Mouse (Mus musculus): ENCODE data around the gene Vat1. TPM values are rescaled to one million over a fixed set of nuclear protein-coding genes. Genes with fewer than 3 reads are reported as not detected.
A peak's percentile ranks its signal among the peaks of the same experiment; 100 is the strongest.
"Not testable (repeated sequence)": the region's sequence is repeated elsewhere in the genome, so short reads cannot be mapped to it uniquely, and the experiment has no call there.

The Vat1 gene
- polyA plus RNA-seq, 1 experiment from 2014 or later, result 31.6 TPM

DNA sequence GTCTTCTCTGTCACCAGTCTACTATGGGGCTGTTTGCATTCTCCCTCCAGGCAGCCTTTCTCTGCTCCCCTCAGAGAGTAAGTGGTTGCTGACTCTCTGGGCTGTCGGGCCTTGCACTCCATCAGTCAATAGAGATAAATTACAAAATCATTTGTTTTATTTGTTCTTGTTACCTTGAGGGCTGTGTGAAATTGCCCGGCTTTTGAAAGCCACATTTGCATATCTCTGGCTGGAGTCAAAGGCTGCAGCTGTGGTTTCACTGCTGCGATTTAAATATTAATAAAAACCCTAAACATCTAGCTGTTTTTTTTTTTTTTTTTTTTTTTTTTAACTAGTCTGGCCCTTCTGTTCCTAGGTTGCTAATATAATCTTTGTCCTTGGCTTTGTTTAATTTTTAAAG lies 17.8 kb upstream of the Vat1 start:
- ATAC-seq (ENCODE audit: insufficient number of reproducible peaks, insufficient read depth, low FRiP score, low read depth), result no peak
- Histone ChIP-seq H3K4me1 (ENCODE audit: control insufficient read depth in 2 of 2, insufficient read depth in 2 of 2, low read length in 2 of 2) (peaks cover 34 to 37% of the 10 kb centered on the region in 2 experiments), H3K4me2 (ENCODE audit: low read length) (no peak overlapping the region), H3K27me3 (ENCODE audit: control insufficient read depth, insufficient read depth, low read length) (no peaks in the 10 kb centered on the region), H3K27ac (replicated peaks in 1 of 2; ENCODE audit: control insufficient read depth in 1 of 2, insufficient read depth in 1 of 2, low read depth in 2 of 2, low read length in 2 of 2) (no peak overlapping the region), H3K9ac (ENCODE audit: low read length) (no peak overlapping the region), H3K36me3 (ENCODE audit: control insufficient read depth, insufficient read depth, low read length) (peaks cover 11% of the 10 kb centered on the region), H3K4me3 (ENCODE audit: control insufficient read depth in 1 of 2, insufficient read depth in 1 of 2, low read depth in 1 of 2, low read length in 2 of 2) (no peak overlapping the region), H3K9me3 (ENCODE audit: control insufficient read depth, low read length) (no peaks in the 10 kb centered on the region)
- WGBS, result 45% methylated on average over 3 of the region's 3 CpGs

DNA sequence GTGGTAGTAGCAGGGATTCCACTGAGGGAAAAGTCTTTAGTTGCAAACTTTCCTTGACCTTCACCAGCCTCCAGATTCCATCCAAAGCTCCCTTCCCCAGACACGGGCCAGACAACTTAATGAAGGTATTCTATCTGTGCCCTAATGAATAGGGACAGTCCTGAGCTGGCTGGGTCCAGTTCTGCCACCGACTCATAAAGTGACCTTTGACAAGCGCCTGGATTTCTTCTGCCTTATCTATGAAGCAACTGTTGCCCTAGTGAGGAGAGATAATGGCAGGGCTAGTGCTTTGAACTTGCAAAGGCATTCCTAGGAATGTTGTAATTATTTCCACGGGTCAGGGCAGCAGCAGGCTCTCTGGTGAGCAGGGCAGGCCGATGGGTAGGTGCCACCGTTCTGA lies 14.9 kb upstream of the Vat1 start:
- peak; percentile 72 for ATAC-seq (ENCODE audit: insufficient number of reproducible peaks, insufficient read depth, low FRiP score, low read depth)
- Histone ChIP-seq H3K4me1 (ENCODE audit: control insufficient read depth in 2 of 2, insufficient read depth in 2 of 2, low read length in 2 of 2) (peaks cover 32 to 34% of the 10 kb centered on the region in 2 experiments), H3K4me3 (ENCODE audit: control insufficient read depth in 1 of 2, insufficient read depth in 1 of 2, low read depth in 1 of 2, low read length in 2 of 2) (no peak overlapping the region), H3K4me2 (ENCODE audit: low read length) (no peak overlapping the region), H3K9ac (ENCODE audit: low read length) (no peak overlapping the region), H3K36me3 (ENCODE audit: control insufficient read depth, insufficient read depth, low read length) (no peaks in the 10 kb centered on the region), H3K9me3 (ENCODE audit: control insufficient read depth, low read length) (no peaks in the 10 kb centered on the region), H3K27me3 (ENCODE audit: control insufficient read depth, insufficient read depth, low read length) (no peaks in the 10 kb centered on the region), H3K27ac (replicated peaks in 1 of 2; ENCODE audit: control insufficient read depth in 1 of 2, insufficient read depth in 1 of 2, low read depth in 2 of 2, low read length in 2 of 2) (peak overlapping the region; percentile 44 to 68)
- WGBS, result 4% methylated on average over 6 of the region's 6 CpGs

DNA sequence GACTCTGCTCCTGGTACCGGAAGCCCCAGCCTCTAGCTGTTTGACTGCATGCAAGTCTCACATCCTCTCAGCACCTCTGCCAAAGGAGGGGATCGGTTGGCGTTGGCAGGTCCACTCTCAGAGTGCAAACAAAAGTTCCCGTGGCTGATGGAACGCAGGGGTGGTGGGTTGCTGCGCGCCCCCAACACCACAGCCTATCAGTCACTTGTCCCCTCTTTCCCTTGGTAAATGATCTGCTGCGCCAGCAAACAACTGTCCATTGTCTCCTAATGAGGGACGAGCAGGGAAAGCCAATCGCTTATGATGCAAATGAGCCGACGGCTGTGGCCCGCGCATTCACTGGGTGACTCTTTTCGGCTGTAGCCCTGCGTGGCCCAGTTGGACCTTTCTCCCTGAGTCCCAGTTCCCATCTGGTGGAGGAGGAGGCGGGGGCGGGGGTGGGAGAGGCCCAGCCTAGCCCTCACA lies 13.2 kb upstream of the Vat1 start:
- no peak overlapping the region for H3K27ac ChIP-seq (replicated peaks in 1 of 2; ENCODE audit: control insufficient read depth in 1 of 2, insufficient read depth in 1 of 2, low read depth in 2 of 2, low read length in 2 of 2)

DNA sequence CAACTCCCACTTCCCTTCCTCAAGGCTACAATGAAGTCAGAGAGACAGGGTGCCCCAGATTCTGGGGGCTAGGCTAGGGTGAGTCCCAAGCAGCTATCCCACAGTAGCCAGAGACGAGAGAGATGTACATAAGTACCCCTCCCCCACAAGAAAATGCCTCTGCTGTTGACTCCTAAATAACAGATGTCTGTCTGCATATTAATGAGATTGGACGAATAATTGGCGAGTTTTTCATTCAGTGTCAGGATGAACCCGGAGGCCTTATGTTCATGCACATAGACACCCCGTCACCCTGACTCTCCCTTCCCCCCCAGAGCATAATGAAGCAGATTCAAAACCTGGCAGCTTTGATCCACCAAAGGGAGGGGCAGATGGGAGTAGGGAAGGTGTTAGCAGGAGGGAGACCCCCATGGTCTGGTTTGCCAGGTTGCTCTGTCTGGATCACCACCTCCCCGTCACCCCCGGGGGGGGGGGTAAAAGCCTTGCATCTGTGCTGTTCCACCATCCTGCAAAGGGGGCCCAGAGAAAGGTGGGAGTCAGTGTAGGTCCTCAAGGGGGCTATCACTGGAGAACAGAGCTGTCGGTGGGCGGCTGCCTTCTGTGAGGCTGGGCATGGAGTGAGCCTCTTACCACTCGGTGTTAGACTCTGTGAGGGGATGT lies 11.7 kb upstream of the Vat1 start:
- no peaks in the 10 kb centered on the region for H3K9me3 ChIP-seq (ENCODE audit: control insufficient read depth, low read length)
- no peak overlapping the region for H3K9ac ChIP-seq (ENCODE audit: low read length)
- ATAC-seq (ENCODE audit: insufficient number of reproducible peaks, insufficient read depth, low FRiP score, low read depth), result no peak
- H3K36me3 ChIP-seq (ENCODE audit: control insufficient read depth, insufficient read depth, low read length), result no peaks in the 10 kb centered on the region
- H3K4me3 ChIP-seq (ENCODE audit: control insufficient read depth in 1 of 2, insufficient read depth in 1 of 2, low read depth in 1 of 2, low read length in 2 of 2), result no peak overlapping the region
- H3K4me1 ChIP-seq (ENCODE audit: control insufficient read depth in 2 of 2, insufficient read depth in 2 of 2, low read length in 2 of 2), result peaks cover 26 to 28% of the 10 kb centered on the region in 2 experiments
- WGBS, result 74% methylated on average over 10 of the region's 10 CpGs
- H3K27ac ChIP-seq (replicated peaks in 1 of 2; ENCODE audit: control insufficient read depth in 1 of 2, insufficient read depth in 1 of 2, low read depth in 2 of 2, low read length in 2 of 2), result no peak overlapping the region
- no peaks in the 10 kb centered on the region for H3K27me3 ChIP-seq (ENCODE audit: control insufficient read depth, insufficient read depth, low read length)
- H3K4me2 ChIP-seq (ENCODE audit: low read length), result no peak overlapping the region

More for the DNA sequence above, 13.2 kb upstream of the Vat1 start:
- no peak for ATAC-seq (ENCODE audit: insufficient number of reproducible peaks, insufficient read depth, low FRiP score, low read depth)
- Histone ChIP-seq H3K9me3 (ENCODE audit: control insufficient read depth, low read length) (no peaks in the 10 kb centered on the region), H3K4me3 (ENCODE audit: control insufficient read depth in 1 of 2, insufficient read depth in 1 of 2, low read depth in 1 of 2, low read length in 2 of 2) (peak overlapping the region; percentile 9 to 18; a peak in 3 of 4 replicates), H3K9ac (ENCODE audit: low read length) (peak overlapping the region; percentile 25; the same call in 1 of the 2 replicates), H3K36me3 (ENCODE audit: control insufficient read depth, insufficient read depth, low read length) (no peaks in the 10 kb centered on the region), H3K4me2 (ENCODE audit: low read length) (peak overlapping the region; percentile 52), H3K4me1 (ENCODE audit: control insufficient read depth in 2 of 2, insufficient read depth in 2 of 2, low read length in 2 of 2) (peaks cover 26 to 28% of the 10 kb centered on the region in 2 experiments), H3K27me3 (ENCODE audit: control insufficient read depth, insufficient read depth, low read length) (no peaks in the 10 kb centered on the region)
- WGBS, result 10% methylated on average over 18 of the region's 18 CpGs

DNA sequence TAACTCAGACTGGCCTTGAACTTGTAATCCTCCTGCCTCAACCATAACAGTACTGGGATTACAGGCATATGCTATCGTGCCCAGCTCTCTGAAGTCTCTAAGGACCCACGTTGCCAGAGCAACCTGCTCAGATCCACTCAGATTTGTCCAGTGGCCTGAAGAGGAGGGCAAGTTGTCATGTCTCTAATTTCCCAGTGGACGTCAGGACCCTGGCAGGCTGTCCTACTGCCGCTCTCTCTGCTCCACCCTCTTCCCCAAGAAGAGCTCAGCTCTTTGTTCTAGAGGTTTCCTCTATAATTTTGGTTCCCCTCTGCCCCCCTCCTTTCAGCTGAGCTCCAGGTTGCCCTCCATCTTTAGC lies 11.1 kb upstream of the Vat1 start:
- Histone ChIP-seq H3K4me3 (ENCODE audit: control insufficient read depth in 1 of 2, insufficient read depth in 1 of 2, low read depth in 1 of 2, low read length in 2 of 2) (no peak overlapping the region), H3K36me3 (ENCODE audit: control insufficient read depth, insufficient read depth, low read length) (no peaks in the 10 kb centered on the region), H3K4me2 (ENCODE audit: low read length) (no peak overlapping the region), H3K4me1 (ENCODE audit: control insufficient read depth in 2 of 2, insufficient read depth in 2 of 2, low read length in 2 of 2) (peaks cover 28% of the 10 kb centered on the region in 2 experiments), H3K27me3 (ENCODE audit: control insufficient read depth, insufficient read depth, low read length) (no peaks in the 10 kb centered on the region), H3K9me3 (ENCODE audit: control insufficient read depth, low read length) (no peaks in the 10 kb centered on the region), H3K9ac (ENCODE audit: low read length) (no peak overlapping the region), H3K27ac (replicated peaks in 1 of 2; ENCODE audit: control insufficient read depth in 1 of 2, insufficient read depth in 1 of 2, low read depth in 2 of 2, low read length in 2 of 2) (no peak overlapping the region)
- no peak for ATAC-seq (ENCODE audit: insufficient number of reproducible peaks, insufficient read depth, low FRiP score, low read depth)
- WGBS, result 55% methylated on average over 4 of the region's 4 CpGs

DNA sequence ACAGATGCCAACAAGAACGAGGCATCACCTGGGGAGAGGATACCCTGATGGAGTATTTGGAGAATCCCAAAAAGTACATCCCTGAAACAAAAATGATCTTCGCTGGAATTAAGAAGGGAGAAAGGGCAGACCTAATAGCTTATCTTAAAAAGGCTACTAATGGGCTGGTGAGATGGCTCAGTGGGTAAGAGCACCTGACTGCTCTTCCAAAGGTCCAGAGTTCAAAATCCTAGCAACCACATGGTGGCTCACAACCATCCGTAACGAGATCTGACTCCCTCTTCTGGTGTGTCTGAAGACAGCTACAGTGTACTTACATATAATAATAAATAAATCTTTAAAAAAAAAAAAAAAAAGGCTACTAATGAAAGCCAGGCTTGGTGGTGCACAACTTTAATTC lies 10.3 kb upstream of the Vat1 start:
- WGBS, result 76% methylated on average over 4 of the region's 4 CpGs
- H3K4me3 ChIP-seq (ENCODE audit: control insufficient read depth in 1 of 2, insufficient read depth in 1 of 2, low read depth in 1 of 2, low read length in 2 of 2); H3K9ac ChIP-seq (ENCODE audit: low read length); H3K4me2 ChIP-seq (ENCODE audit: low read length); H3K27ac ChIP-seq (replicated peaks in 1 of 2; ENCODE audit: control insufficient read depth in 1 of 2, insufficient read depth in 1 of 2, low read depth in 2 of 2, low read length in 2 of 2); H3K36me3 ChIP-seq (ENCODE audit: control insufficient read depth, insufficient read depth, low read length); ATAC-seq (ENCODE audit: insufficient number of reproducible peaks, insufficient read depth, low FRiP score, low read depth); H3K27me3 ChIP-seq (ENCODE audit: control insufficient read depth, insufficient read depth, low read length); H3K9me3 ChIP-seq (ENCODE audit: control insufficient read depth, low read length): not testable (repeated sequence)
- peaks cover 24 to 29% of the 10 kb centered on the region in 2 experiments for H3K4me1 ChIP-seq (ENCODE audit: control insufficient read depth in 2 of 2, insufficient read depth in 2 of 2, low read length in 2 of 2)

DNA sequence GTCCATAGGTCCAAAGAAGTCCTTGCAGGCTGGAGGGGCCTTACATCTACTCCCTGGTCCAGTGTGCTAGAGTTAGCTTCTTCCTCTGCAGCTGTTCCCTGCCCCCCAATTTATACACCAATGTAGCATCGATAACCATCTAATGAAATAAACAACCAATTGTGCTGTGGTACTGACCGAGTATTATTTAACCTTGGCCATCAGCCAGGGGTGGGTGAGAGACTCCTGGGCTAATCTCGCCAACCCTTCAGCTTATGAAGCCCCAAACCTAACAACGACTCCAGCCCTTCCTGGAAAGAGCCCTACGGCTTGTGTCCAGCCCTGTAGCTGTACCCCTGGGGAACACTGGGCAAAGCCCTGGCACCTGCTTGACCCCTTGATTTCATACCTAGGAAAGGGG lies 8.3 kb upstream of the Vat1 start:
- Histone ChIP-seq H3K36me3 (ENCODE audit: control insufficient read depth, insufficient read depth, low read length) (no peaks in the 10 kb centered on the region), H3K27ac (replicated peaks in 1 of 2; ENCODE audit: control insufficient read depth in 1 of 2, insufficient read depth in 1 of 2, low read depth in 2 of 2, low read length in 2 of 2) (no peak overlapping the region), H3K27me3 (ENCODE audit: control insufficient read depth, insufficient read depth, low read length) (no peaks in the 10 kb centered on the region), H3K4me2 (ENCODE audit: low read length) (no peak overlapping the region), H3K9ac (ENCODE audit: low read length) (no peak overlapping the region), H3K9me3 (ENCODE audit: control insufficient read depth, low read length) (no peaks in the 10 kb centered on the region), H3K4me1 (ENCODE audit: control insufficient read depth in 2 of 2, insufficient read depth in 2 of 2, low read length in 2 of 2) (peaks cover 6 to 14% of the 10 kb centered on the region in 2 experiments), H3K4me3 (ENCODE audit: control insufficient read depth in 1 of 2, insufficient read depth in 1 of 2, low read depth in 1 of 2, low read length in 2 of 2) (no peak overlapping the region)
- ATAC-seq (ENCODE audit: insufficient number of reproducible peaks, insufficient read depth, low FRiP score, low read depth), result no peak
- WGBS, result 57% methylated on average over 5 of the region's 5 CpGs

DNA sequence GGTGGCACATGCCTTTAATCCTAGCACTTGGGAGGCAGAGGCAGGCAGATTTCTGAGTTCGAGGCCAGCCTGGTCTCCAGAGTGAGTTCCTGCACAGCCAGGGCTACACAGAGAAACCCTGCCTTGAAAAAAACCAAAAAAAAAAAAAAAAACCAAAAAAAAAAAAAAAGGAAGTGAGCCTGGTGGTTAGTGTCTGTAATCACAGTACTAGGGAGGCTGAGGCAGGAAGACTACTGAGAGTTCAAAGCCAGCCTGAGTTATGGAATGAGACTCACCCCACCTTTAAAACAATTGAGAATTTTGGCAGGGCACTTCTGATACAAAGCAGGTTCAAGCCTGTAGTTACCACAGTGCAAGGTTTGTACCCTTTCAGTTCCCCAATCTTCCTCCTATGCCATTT lies 7.7 kb upstream of the Vat1 start:
- not testable (repeated sequence) for H3K27ac ChIP-seq (replicated peaks in 1 of 2; ENCODE audit: control insufficient read depth in 1 of 2, insufficient read depth in 1 of 2, low read depth in 2 of 2, low read length in 2 of 2); H3K4me3 ChIP-seq (ENCODE audit: control insufficient read depth in 1 of 2, insufficient read depth in 1 of 2, low read depth in 1 of 2, low read length in 2 of 2); H3K9ac ChIP-seq (ENCODE audit: low read length); H3K27me3 ChIP-seq (ENCODE audit: control insufficient read depth, insufficient read depth, low read length); ATAC-seq (ENCODE audit: insufficient number of reproducible peaks, insufficient read depth, low FRiP score, low read depth); H3K4me2 ChIP-seq (ENCODE audit: low read length); H3K36me3 ChIP-seq (ENCODE audit: control insufficient read depth, insufficient read depth, low read length); H3K9me3 ChIP-seq (ENCODE audit: control insufficient read depth, low read length)
- WGBS, result 72% methylated on average over 1 of the region's 1 CpGs
- peaks cover 4 to 11% of the 10 kb centered on the region in 2 experiments for H3K4me1 ChIP-seq (ENCODE audit: control insufficient read depth in 2 of 2, insufficient read depth in 2 of 2, low read length in 2 of 2)
